Mouse (Mus musculus) retina, postnatal 1 day (tissue): ENCODE measurements around the gene 1700028K03Rik.

Experiments used
- DNase-seq: peaks from one replicate; pipeline ENCODE4 v3.0.0-alpha.2; 2012

1700028K03Rik gene

GRCm38 (mm10) chr5:107534581-107534980 lies at the start of gene 1700028K03Rik:
Gene 1700028K03Rik, plus strand, starts transcription at chr5:107534709.
- no peak for DNase-seq

GRCm38 (mm10) chr5:107488996-107489395 lies 45.5 kb upstream of the 1700028K03Rik start:
- peak; percentile 32 for DNase-seq

GRCm38 (mm10) chr5:107491036-107491435 lies 43.5 kb upstream of the 1700028K03Rik start:
- DNase-seq: peak; percentile 24

GRCm38 (mm10) chr5:107492471-107492870 lies 42.0 kb upstream of the 1700028K03Rik start:
- no peak for DNase-seq

GRCm38 (mm10) chr5:107494759-107495158 lies 39.8 kb upstream of the 1700028K03Rik start:
- DNase-seq: no peak

GRCm38 (mm10) chr5:107496047-107496446 lies 38.5 kb upstream of the 1700028K03Rik start:
- peak; percentile 36 for DNase-seq

GRCm38 (mm10) chr5:107497519-107498501 lies 36.7 kb upstream of the 1700028K03Rik start:
- peak; percentile 61 for DNase-seq

- no peak for DNase-seq
These were observed 35.7 kb upstream of the 1700028K03Rik start for GRCm38 (mm10) chr5:107498806-107499310.

- DNase-seq: no peak
These were observed 34.5 kb upstream of the 1700028K03Rik start for GRCm38 (mm10) chr5:107499891-107500535.

GRCm38 (mm10) chr5:107500741-107501140 lies 33.8 kb upstream of the 1700028K03Rik start:
- DNase-seq: no peak

- DNase-seq: no peak
These were observed 27.2 kb upstream of the 1700028K03Rik start, which contains the start of gene Gm42669 for GRCm38 (mm10) chr5:107507321-107507720. Gene Gm42669, plus strand, starts transcription at chr5:107507621.

GRCm38 (mm10) chr5:107510503-107510902 lies 24.0 kb upstream of the 1700028K03Rik start:
- no peak for DNase-seq

GRCm38 (mm10) chr5:107511326-107511725 lies 23.2 kb upstream of the 1700028K03Rik start:
- no peak for DNase-seq

- DNase-seq: peak; percentile 62
These were observed 20.9 kb upstream of the 1700028K03Rik start for GRCm38 (mm10) chr5:107513583-107513982.

GRCm38 (mm10) chr5:107515453-107515852 lies 19.1 kb upstream of the 1700028K03Rik start:
- no peak for DNase-seq

GRCm38 (mm10) chr5:107516087-107516486 lies 18.4 kb upstream of the 1700028K03Rik start:
- DNase-seq: no peak

GRCm38 (mm10) chr5:107518602-107519001 lies 15.9 kb upstream of the 1700028K03Rik start:
- no peak for DNase-seq

GRCm38 (mm10) chr5:107521386-107521785 lies 13.1 kb upstream of the 1700028K03Rik start:
- no peak for DNase-seq

GRCm38 (mm10) chr5:107521897-107522296 lies 12.6 kb upstream of the 1700028K03Rik start:
- DNase-seq: no peak

GRCm38 (mm10) chr5:107524281-107524680 lies 10.2 kb upstream of the 1700028K03Rik start:
- no peak for DNase-seq

GRCm38 (mm10) chr5:107528856-107529255 lies 5.7 kb upstream of the 1700028K03Rik start:
- no peak for DNase-seq

- DNase-seq: no peak
These were observed 919 bp upstream of the 1700028K03Rik start for GRCm38 (mm10) chr5:107533590-107533989.

GRCm38 (mm10) chr5:107541696-107542095 lies 7.2 kb downstream of the 1700028K03Rik start:
- DNase-seq: peak; percentile 66
